8 mouse cellular contexts compared by ENCODE assay signal in the genomic region with DNA sequence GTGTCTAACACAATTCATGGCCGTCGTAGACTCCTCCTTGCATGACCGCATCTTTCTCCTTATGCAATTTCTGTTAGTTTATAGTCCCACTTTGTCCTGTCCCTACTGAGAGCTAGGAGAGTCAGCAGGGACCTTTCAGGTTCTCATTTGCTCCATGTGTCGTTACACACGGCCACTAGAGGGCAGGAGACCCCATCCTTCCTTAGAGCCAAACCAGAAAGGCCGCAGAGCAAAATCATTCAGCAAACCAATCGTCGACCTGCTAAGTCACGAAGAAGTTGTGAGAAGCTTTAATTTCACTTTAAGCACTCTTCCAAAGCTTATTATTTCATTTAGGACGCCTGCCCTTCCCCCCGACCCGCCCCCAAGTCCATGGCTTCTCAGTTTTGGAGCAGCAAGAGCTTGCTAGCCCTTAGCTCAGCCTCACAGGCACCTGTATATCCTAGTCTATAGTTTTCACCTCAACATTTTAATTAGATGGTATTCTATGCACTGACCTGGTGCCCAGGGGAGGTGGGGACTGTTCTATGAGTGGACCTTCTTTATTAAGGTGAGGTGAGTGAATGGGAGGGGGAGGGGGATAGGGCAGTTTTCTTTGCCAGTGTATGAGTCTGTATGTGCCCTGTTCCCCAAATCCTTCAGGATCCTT. TPM values are rescaled to one million over a fixed set of nuclear protein-coding genes. Genes with fewer than 3 reads are reported as not detected.
A peak's percentile ranks its signal among the peaks of the same experiment; 100 is the strongest.
DNase-seq lines count a peak whose midpoint lies in the region; ATAC-seq lines count a peak whose summit lies in the region.

No protein-coding gene starts in this region.

- WGBS in embryonic facial prominence, embryonic 10.5 days = 18% methylated on average over 12 of the region's 12 CpGs

- peaks cover 9% of the 10 kb centered on the region; the same call in 1 of the 2 replicates for H3K27me3 ChIP-seq in embryonic facial prominence, embryonic 10.5 days (replicated peaks; ENCODE audit: low read depth, poor library complexity, severe bottlenecking)

- H3K36me3 ChIP-seq in embryonic facial prominence, embryonic 10.5 days (replicated peaks) = no peaks in the 10 kb centered on the region

- H3K27ac ChIP-seq in embryonic facial prominence, embryonic 10.5 days (replicated peaks) = no peak overlapping the region

- no peaks in the 10 kb centered on the region for H3K4me1 ChIP-seq in embryonic facial prominence, embryonic 10.5 days

- no peak overlapping the region for H3K4me3 ChIP-seq in embryonic facial prominence, embryonic 10.5 days

- intact Hi-C loops in heart, postnatal 14 days (cut with DNase I) = loop anchor here (1.0 to 10.0 kb wide), 8 partner anchors 29 to 467 kb away; a partner anchor contains a TSS

- DNase-seq in adipocyte (ENCODE audit: low spot score) = peak; percentile 84
- DNase-seq in embryonic facial prominence, embryonic 10.5 days (ENCODE audit: low spot score) = peak; percentile 73
- peak; percentile 78 to 82 for DNase-seq in heart, postnatal 14 days
- peak; percentile 84 to 88 for DNase-seq in kidney, postnatal 4 days
- peak; percentile 79 for DNase-seq in lung, postnatal 25 days (ENCODE audit: low spot score)
- DNase-seq in right cerebral cortex, postnatal 10 days (ENCODE audit: low spot score in 2 of 2) = peak; percentile 71 to 85

- H3K9me3 ChIP-seq in embryonic facial prominence, embryonic 10.5 days = no peaks in the 10 kb centered on the region

- peak; percentile 56 for ATAC-seq in CD4-positive, CD25-positive, alpha-beta regulatory T cell, adult 4 months
- no peak for ATAC-seq in erythroblast, adult 5-6 weeks (replicated peaks; ENCODE audit: low FRiP score, poor library complexity, severe bottlenecking)

RNA-seq across cellular contexts. Expression of a gene that starts 1.2 kb away (rescaled TPM):
- polyA plus RNA-seq in CD4-positive, CD25-positive, alpha-beta regulatory T cell, adult 4 months (2017; shearing (Covaris generic)) = 100 to 1,000 TPM; 149 to 213 TPM
- 0.48 and 0.51 TPM in 2 replicates for polyA plus RNA-seq in embryonic facial prominence, embryonic 10.5 days (2016; fragmentation: Nextera tagmentation; extraction: Ambion mirVana)
- total RNA-seq in heart, postnatal 14 days (2021) = 10 to 100 TPM in 1 of 2 experiments, 1 to 10 TPM in 1; 8.6 to 11.0 TPM
- total RNA-seq in erythroblast, adult 5-6 weeks (2015; ENCODE audit: low replicate concordance) = 1.0 TPM in 1 of 2 replicates, not detected in the other
- 0.26 and 2.5 TPM in 2 replicates for total RNA-seq in erythroblast, adult 5-6 weeks (2017; ENCODE audit: low replicate concordance)

RNA-seq across cellular contexts. Expression of a gene that starts 19.2 kb away (rescaled TPM):
- 1 to 10 TPM; 2.7 to 5.2 TPM for polyA plus RNA-seq in CD4-positive, CD25-positive, alpha-beta regulatory T cell, adult 4 months (2017; shearing (Covaris generic))
- 1.1 TPM in 2 replicates for polyA plus RNA-seq in embryonic facial prominence, embryonic 10.5 days (2016; fragmentation: Nextera tagmentation; extraction: Ambion mirVana)
- total RNA-seq in heart, postnatal 14 days (2021) = under 1 TPM; 0.24 to 0.67 TPM
- total RNA-seq in erythroblast, adult 5-6 weeks (2015; ENCODE audit: low replicate concordance) = not detected in 2 replicates
- total RNA-seq in erythroblast, adult 5-6 weeks (2017; ENCODE audit: low replicate concordance) = not detected in 2 replicates

RNA-seq across cellular contexts. Expression of a gene that starts 30.1 kb away (rescaled TPM):
- 100 to 1,000 TPM; 302 to 342 TPM for polyA plus RNA-seq in CD4-positive, CD25-positive, alpha-beta regulatory T cell, adult 4 months (2017; shearing (Covaris generic))
- 5.0 and 6.0 TPM in 2 replicates for polyA plus RNA-seq in embryonic facial prominence, embryonic 10.5 days (2016; fragmentation: Nextera tagmentation; extraction: Ambion mirVana)
- 1 to 10 TPM; 4.2 to 6.4 TPM for total RNA-seq in heart, postnatal 14 days (2021)
- 6.3 and 12.1 TPM in 2 replicates for total RNA-seq in erythroblast, adult 5-6 weeks (2015; ENCODE audit: low replicate concordance)
- 4.7 and 5.9 TPM in 2 replicates for total RNA-seq in erythroblast, adult 5-6 weeks (2017; ENCODE audit: low replicate concordance)

RNA-seq across cellular contexts. Expression of a gene that starts 38.6 kb away (rescaled TPM):
- polyA plus RNA-seq in CD4-positive, CD25-positive, alpha-beta regulatory T cell, adult 4 months (2017; shearing (Covaris generic)) = 1,000 to 10,000 TPM; 1,771 to 1,850 TPM
- 7.4 and 7.5 TPM in 2 replicates for polyA plus RNA-seq in embryonic facial prominence, embryonic 10.5 days (2016; fragmentation: Nextera tagmentation; extraction: Ambion mirVana)
- total RNA-seq in heart, postnatal 14 days (2021) = 10 to 100 TPM; 32.2 to 42.6 TPM
- 2.7 and 3.3 TPM in 2 replicates for total RNA-seq in erythroblast, adult 5-6 weeks (2015; ENCODE audit: low replicate concordance)
- 4.5 and 5.2 TPM in 2 replicates for total RNA-seq in erythroblast, adult 5-6 weeks (2017; ENCODE audit: low replicate concordance)

RNA-seq across cellular contexts. Expression of a gene that starts 43.9 kb away (rescaled TPM):
- 10 to 100 TPM in 1 of 2 experiments, 1 to 10 TPM in 1; 5.8 to 10.0 TPM for polyA plus RNA-seq in CD4-positive, CD25-positive, alpha-beta regulatory T cell, adult 4 months (2017; shearing (Covaris generic))
- 10.1 and 10.8 TPM in 2 replicates for polyA plus RNA-seq in embryonic facial prominence, embryonic 10.5 days (2016; fragmentation: Nextera tagmentation; extraction: Ambion mirVana)
- total RNA-seq in heart, postnatal 14 days (2021) = 1 to 10 TPM; 8.2 to 8.3 TPM
- total RNA-seq in erythroblast, adult 5-6 weeks (2015; ENCODE audit: low replicate concordance) = 0.42 TPM in 1 of 2 replicates, not detected in the other
- total RNA-seq in erythroblast, adult 5-6 weeks (2017; ENCODE audit: low replicate concordance) = 0.17 and 0.28 TPM in 2 replicates
